Mouse (Mus musculus) liver, adult 2 months (tissue): Measurements from ENCODE around the gene Zfp91.

Source experiments
- CTCF ChIP-seq: fragments of 200-500 bp; IDR thresholded peaks from 2 replicates; pipeline ENCODE4 v1.5.1; 2011; ENCODE audit warnings: low read depth, low read length, control low read depth
- POLR2A ChIP-seq: fragments of 200-500 bp; IDR thresholded peaks from 2 replicates; pipeline ENCODE4 v1.6.1; 2011; ENCODE audit warnings: low read length, control low read depth; ENCODE audit not compliant: insufficient read depth; ENCODE audit errors: extremely low read depth

DNA sequence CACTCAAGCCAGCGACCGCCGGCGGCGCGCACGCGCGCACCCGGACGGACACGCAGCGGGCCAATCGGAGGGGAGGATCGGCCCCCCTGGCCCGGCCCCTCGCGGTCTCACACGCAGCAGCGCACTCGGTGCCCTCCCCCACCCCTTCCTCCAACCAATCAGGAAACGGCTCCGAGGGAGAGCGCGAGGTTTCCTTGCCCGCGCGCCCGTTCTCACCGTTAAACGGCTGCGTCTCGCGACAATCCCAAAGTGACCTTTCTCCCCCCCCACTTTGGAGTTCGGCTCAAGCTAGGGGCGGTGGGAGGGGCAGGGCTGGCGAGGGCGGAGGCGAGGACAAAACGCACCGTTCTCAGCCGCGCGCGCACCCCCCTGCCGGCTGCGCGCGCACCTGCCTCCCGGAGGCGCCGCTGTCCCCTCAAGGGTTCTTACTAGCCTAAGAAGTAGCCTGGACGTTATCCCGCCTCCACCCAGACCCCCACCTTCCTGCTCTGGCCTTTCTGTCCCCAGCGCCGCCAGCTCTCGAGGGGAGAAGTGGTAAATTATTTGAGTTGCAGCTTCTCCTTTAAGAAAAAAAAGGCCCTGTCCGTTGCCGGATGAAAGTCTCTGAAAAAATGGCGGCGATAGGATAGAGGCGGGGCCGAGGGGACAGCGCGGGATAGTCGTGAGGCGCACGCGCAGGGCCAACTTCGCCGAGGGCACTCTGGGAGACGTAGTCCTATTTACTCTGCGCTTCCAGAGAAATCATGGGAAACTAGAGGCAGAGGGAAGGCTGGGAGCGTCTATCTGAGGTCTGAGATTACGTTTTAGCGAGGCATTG, at the start of gene Zfp91, which contains the start of gene Lpxn:
- TF ChIP-seq CTCF: peak; percentile 3; the same call in 1 of the 2 replicates
- no peak for TF ChIP-seq POLR2A
